Mouse (Mus musculus): ENCODE measurements around the gene Sesn2. TPM values are rescaled to one million over a fixed set of nuclear protein-coding genes. Genes with fewer than 3 reads are reported as not detected.
A peak's percentile ranks its signal among the peaks of the same experiment; 100 is the strongest.

Sesn2 gene
- polyA plus RNA-seq, 2 experiments from 2014 or later: 1.6 to 2.4 TPM

- ATAC-seq: no peak
These were observed 34.1 kb downstream of the Sesn2 start for GRCm38 (mm10) chr4:132475895-132476878.

DNA sequence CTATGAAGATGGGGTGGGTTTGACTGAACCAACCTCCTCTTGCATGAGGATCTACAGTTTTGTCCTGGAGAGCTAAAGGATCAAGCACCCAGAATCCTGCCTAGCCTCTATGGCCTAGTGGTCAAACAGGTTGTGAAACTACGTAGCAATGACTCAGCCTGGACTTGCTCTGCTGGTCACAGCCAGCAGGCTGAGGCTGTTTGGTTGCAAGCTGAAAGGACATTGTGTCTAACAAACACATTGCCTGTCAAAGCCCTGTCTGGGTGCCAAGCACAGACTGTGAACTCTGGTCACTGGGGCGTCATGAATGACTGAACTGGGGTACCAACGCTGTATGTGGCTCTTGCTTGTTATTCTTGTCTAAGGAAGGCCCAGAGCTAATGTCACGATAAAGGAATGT is 35.7 kb downstream of the Sesn2 start:
- no peak for ATAC-seq

GRCm38 (mm10) chr4:132473411-132473810 is 36.9 kb downstream of the Sesn2 start:
- no peak for ATAC-seq

DNA sequence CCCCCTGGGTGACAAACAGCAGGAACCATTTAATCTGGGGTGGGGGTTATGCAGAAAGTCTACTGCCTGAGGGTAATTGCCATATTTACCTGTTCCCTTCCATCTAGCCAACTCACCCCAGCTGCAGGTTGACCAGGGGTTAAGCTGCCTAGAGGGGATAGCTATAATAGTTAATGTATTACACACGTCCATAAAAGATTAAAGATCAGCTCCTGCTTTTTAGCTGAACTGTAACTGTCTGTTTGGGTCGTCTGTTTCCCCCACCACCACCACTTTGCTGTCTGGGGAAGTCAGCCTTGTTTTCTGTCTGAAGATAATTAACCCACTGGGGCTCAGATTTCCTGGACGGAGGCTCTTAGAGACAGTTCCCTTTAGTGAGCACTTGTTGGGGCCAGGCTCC is 40.4 kb downstream of the Sesn2 start:
- ATAC-seq: no peak

GRCm38 (mm10) chr4:132464255-132464613 is 46.1 kb downstream of the Sesn2 start:
- peak; percentile 26 for ATAC-seq

- ATAC-seq: peak; percentile 93
These were observed 46.7 kb downstream of the Sesn2 start, which contains the start of gene Med18 for GRCm38 (mm10) chr4:132463430-132464254. TSS of gene Med18 (minus strand) at chr4:132463921.

GRCm38 (mm10) chr4:132462836-132463235 is 47.5 kb downstream of the Sesn2 start:
- no peak for ATAC-seq

DNA sequence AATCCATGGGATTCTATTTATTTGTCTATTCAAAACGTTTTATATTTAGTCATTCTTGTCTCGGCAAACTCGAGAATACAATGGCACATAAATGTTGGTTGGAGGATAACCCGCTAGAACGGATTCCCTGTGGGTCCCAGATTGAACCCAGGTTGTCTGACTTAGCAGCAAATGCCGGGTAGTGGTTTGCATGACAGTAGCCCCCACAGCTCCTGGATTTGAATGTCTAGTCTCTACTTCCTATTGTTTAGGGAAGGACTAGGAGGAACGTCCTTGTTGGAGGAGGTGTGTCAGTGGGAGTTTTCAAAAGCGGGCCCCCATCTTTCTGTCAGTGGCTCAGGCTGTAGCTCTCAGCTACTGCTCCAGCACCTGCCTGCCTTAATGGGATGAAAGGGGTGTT is 50.1 kb downstream of the Sesn2 start:
- no peak for ATAC-seq

- no peak for ATAC-seq
These were observed 54.7 kb downstream of the Sesn2 start for GRCm38 (mm10) chr4:132455561-132455960.

DNA sequence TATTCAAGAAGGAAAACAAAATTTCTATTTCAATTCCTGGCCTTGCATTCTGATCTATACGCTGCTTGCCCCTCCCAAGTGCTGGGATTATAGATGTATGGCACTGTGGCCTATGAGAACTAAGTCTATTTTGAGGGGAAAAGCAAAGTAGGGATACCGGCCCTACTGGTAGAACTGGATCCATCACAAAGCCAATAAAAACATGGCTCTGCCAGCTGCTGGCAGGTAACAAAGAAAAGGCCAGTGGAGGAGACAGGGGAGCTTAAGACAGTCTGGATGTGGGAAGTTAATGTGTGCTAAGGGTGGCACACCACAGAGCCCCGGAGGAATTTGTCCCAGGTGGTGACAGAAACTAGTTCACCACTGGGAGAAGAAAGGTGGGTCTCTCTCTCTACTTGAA is 55.2 kb downstream of the Sesn2 start:
- ATAC-seq: no peak

- ATAC-seq: no peak
These were observed 56.1 kb downstream of the Sesn2 start for GRCm38 (mm10) chr4:132454216-132454615.

- ATAC-seq: no peak
These were observed 60.5 kb downstream of the Sesn2 start for GRCm38 (mm10) chr4:132449778-132450177.

DNA sequence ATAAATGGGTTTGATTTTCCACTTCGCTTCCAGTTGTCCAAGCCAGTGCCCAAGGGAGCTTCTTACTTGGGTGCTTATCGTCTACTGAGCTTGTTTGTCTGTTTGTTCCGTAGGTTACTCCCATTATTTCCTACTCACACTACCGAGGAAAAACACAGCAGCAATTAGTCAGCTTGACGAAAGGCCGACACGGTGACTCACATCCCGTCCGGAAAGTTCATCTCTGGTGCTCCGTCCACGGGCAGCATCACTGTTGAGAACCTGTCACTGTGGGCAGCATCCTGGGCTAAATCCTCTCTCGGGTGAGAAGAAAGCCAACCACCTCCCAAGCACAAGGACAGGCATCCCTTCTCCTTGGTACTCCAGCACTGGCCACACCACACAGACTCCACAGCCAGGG is 64.2 kb downstream of the Sesn2 start:
- ATAC-seq: no peak

GRCm38 (mm10) chr4:132444516-132444915 is 65.8 kb downstream of the Sesn2 start:
- no peak for ATAC-seq

Other genes with a start within 250 kb of the Sesn2 start
- 10 to 100 TPM; 16.7 to 17.7 TPM for gene Gmeb1, start 248.9 kb downstream of the Sesn2 start, polyA plus RNA-seq (2017; shearing (Covaris generic))
- 10 to 100 TPM; 84.4 to 91.9 TPM for gene Taf12, start 236.1 kb downstream of the Sesn2 start, polyA plus RNA-seq (2017; shearing (Covaris generic))
- gene Rab42, start 207.1 kb downstream of the Sesn2 start, polyA plus RNA-seq (2017; shearing (Covaris generic)): 1 to 10 TPM in 1 of 2 experiments, not detected in 1; 1.0 TPM
- gene Trnau1ap, start 181.0 kb downstream of the Sesn2 start, polyA plus RNA-seq (2017; shearing (Covaris generic)): 10 to 100 TPM; 40.7 to 48.9 TPM
- 10 to 100 TPM; 11.7 to 23.9 TPM for gene Rcc1, start 156.9 kb downstream of the Sesn2 start, polyA plus RNA-seq (2017; shearing (Covaris generic))
- gene Phactr4, start 88.0 kb downstream of the Sesn2 start, polyA plus RNA-seq (2017; shearing (Covaris generic)): 1 to 10 TPM; 5.6 to 6.0 TPM
- 10 to 100 TPM; 24.7 to 30.1 TPM for gene Med18, start 46.6 kb downstream of the Sesn2 start, polyA plus RNA-seq (2017; shearing (Covaris generic))
- 100 to 1,000 TPM; 163 to 184 TPM for gene Atpif1, start 23.2 kb upstream of the Sesn2 start, polyA plus RNA-seq (2017; shearing (Covaris generic))
- gene Dnajc8, start 25.0 kb upstream of the Sesn2 start, polyA plus RNA-seq (2017; shearing (Covaris generic)): 100 to 1,000 TPM; 322 to 338 TPM
- gene Ptafr, start 53.6 kb upstream of the Sesn2 start, polyA plus RNA-seq (2017; shearing (Covaris generic)): 1 to 10 TPM; 3.8 to 4.2 TPM
- 10 to 100 TPM; 35.5 to 42.1 TPM for gene Eya3, start 128.5 kb upstream of the Sesn2 start, polyA plus RNA-seq (2017; shearing (Covaris generic))
- gene Xkr8, start 222.0 kb upstream of the Sesn2 start, polyA plus RNA-seq (2017; shearing (Covaris generic)): 10 to 100 TPM in 1 of 2 experiments, 1 to 10 TPM in 1; 5.4 to 14.9 TPM
- gene Smpdl3b, start 246.8 kb upstream of the Sesn2 start, polyA plus RNA-seq (2017; shearing (Covaris generic)): 1 to 10 TPM in 1 of 2 experiments, under 1 TPM in 1; 0.96 to 1.8 TPM

Measured in CD4-positive, CD25-positive, alpha-beta regulatory T cell, adult 4 months (primary cell).